Mouse (Mus musculus) testis, adult 2 months (tissue): ENCODE data around the gene Spata2.

ENCODE experiments used
- CTCF ChIP-seq: fragments of 200-500 bp; IDR thresholded peaks from 2 replicates; pipeline ENCODE4 v1.5.1; 2012; ENCODE audit warnings: low read depth, mild to moderate bottlenecking, inconsistent platforms, low read length, moderate library complexity; ENCODE audit not compliant: control insufficient read depth, insufficient read depth, insufficient replicate concordance
- POLR2A ChIP-seq: fragments of 200-500 bp; IDR thresholded peaks from 2 replicates; pipeline ENCODE4 v1.6.1; 2012; ENCODE audit warnings: low read depth, mild to moderate bottlenecking, inconsistent platforms, low read length, moderate library complexity; ENCODE audit not compliant: control insufficient read depth

DNA sequence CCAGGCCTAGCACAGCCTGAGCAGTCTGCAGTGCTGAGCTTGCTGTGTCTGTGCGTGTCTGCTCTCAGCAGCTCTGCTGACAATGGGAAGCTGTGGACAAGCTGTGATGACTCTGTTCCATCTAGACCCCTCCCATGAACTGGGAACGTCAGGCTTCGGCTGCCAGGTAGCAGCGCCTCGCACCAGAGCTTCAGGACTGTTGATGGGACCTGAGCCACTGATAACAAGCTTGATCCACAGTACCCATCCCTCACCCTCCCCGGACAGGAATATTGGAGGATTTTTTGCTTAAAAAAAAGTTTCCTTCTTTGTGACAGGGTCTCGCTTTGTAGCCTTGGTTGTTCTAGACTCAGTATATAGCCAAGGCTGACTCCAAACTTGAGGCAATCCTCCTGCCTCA, 45.5 kb downstream of the Spata2 start:
- TF ChIP-seq POLR2A (no peak), CTCF (no peak)
